Mouse (Mus musculus): ENCODE measurements around the gene Gm37240. TPM values are rescaled to one million over a fixed set of nuclear protein-coding genes. Genes with fewer than 3 reads are reported as not detected.

Gm37240 gene
- total RNA-seq, 2 experiments from 2014 or later, result 28.9 to 37.3 TPM

DNA sequence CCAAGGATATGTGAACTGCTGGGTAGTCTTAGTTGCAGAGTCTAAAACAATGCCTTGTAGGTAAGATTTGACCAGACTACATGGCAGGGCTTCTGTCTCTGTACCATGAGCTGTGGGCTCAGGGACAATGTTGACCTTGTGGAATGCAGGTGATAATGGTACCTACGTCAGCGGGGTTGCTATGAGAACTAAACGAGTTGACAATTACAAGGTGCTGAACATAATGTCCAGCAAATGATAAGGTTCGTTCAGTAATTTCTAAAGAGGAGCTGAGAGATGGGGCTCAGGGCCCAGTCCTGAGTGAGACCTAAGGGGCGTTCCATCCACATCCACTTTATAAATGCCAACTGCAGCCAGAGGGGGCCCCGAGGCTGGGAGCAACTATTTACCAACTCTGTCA lies 495.6 kb downstream of the Gm37240 start:
- DNase-seq, result no peak

DNA sequence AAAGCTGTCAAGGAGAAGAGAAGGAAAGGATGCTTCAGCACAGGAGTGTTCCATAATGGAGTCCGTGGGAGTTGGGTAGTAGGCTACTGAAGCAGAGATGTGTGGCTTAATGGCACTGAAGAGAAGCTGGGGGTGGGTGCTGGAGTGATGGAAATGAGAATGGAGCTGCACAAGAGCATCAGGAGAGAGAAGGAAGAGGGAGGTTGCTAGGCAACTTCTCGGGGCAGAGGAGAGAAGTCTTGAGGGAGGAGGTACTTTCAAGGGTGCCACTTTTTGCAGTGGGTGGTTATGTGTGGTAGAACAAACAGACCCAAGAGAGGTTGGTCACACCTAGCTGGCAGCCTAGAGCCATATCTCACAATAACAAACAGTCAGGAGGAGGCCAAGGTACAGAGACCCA lies 496.2 kb downstream of the Gm37240 start:
- DNase-seq, result no peak

DNA sequence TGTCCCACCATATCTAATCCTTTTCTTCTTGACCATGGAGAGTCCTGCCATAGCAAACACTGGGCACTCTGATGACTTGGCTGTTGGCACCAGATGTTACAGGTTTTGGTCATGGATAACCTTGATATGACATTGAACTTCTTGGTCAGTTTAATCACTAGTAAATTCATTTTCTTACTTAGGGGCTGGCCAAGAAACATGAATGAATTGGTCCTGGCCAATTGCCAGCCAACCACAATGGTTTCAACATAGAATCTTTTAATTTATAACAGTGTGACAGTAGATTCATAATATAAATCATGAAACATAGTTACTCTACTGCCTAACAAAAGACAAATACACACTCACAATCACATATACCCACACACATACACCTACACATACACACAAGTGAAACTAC lies 501.9 kb downstream of the Gm37240 start:
- DNase-seq, result no peak

DNA sequence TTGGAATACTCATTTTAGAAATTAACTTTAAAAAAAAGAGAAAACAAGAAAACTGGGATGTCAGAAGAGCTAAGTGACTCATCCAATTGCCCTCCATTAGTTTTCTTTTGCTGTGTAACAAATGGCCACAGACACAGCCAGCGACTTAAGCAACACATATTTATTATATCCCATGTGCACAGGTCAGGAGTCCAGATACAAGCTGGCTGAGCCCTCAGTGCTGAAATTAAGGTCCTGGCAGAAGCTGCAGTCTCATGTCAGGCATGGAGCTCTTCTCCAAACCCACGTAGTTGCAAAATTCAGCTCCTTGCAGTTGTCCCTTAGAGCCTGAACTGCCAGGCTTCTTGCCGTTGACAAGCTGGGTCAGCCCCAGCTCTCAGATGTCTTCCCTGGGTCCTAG lies 504.0 kb downstream of the Gm37240 start:
- DNase-seq, result no peak

DNA sequence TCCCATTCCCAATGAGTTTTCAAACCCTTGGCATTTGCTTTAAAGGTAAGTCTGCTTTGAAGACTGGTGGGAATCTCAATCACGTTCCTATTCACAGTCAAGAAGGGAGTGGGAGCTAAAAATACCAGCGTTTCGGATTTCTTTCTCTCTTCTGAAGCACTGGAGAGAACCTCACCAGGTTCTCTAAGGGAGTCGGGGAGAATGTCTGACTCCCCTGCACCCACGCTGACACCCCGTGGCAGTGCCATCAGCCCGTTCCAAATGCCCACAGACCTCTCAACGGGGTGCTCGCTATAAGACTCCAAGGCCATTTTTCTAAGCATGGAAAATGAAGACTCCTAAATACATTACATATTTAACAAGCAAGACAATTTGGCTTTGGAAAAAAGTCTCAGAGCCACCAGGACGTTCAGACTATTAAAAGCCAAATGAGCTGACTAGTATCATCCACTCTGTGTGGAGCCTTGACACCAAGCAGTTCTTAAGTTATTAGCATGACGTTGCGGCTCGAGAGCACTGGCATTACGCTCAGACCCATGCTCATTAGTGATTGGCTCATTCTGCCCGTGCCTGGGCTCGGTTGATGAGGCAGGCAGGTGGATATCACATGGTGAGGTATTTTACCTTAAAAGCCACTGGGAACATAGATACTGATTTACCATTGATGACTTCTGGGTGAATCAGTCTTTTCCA lies 508.5 kb downstream of the Gm37240 start:
- no peak for DNase-seq

DNA sequence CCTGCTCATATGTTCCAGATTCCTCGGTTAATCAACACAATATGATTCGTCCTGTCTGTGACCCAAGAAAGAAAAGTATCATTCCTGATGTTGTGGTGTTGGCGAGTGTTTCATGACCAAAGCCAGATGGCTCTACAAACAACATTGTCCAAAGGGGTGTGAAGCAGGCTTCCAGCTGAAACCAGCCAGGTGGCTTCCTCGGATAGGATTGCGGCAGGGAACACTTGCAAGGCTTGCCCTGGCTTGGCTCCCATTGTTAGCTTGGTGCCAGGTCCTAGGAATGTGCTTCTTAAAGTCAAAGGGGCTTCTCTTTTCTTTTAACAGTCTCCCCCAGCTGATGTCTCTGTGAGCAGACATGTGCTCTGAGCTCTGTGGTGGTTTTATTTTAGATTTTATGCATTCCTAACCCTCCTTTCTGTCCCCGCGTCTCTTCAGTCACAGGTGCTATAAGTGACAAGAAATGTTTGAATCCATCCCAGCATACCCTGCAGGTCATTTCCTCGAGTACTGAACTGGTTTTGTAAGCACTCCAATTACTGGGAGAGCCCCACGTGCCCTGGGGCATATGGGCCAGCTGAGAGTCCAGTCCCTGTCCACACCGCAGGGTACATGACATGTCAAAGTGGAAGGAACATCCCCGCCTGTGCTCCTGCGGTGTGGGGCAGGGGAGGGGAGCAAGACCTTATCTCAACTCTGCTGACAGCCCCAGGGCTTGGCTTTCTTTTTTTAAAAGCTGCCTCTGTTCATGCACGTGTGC lies 509.2 kb downstream of the Gm37240 start:
- peak; percentile 48 for DNase-seq

DNA sequence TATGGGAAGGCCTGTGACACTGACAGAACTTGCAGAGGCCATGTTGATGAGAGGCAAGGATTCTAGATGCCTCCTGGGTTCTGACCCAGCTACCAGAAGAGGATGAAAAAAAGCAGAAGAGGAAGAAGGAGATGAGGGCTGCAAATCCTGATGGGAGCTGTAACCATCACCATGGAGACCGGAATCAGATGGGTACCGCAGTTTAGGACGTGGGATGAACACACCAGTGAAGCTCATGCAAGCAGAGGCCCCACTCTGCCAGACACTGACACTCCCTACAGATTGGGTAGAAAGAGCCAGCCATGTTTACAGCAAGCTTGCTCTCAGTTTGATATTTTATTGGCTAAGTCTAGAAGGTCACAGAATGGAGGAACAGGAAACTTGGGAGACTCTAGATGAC lies 509.8 kb downstream of the Gm37240 start:
- DNase-seq, result no peak

DNA sequence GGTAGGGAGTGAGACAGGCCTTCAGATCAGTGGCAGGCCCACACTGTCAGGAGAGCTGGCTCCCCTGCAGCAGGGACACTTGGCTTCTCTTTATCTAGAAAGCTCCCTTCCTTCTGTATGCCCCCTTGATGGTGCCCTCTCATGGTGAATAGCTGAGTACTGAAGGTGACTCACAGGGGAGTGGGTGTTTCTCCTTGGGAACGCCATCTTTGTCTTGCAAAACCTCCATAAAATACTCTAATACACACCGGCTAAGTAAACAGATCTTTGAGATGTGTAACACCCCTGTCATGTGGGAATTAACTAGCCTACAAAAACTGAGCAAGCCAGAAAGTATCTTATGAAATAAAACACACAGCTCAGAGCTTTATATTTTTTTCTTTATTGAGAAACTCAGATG lies 510.8 kb downstream of the Gm37240 start:
- no peak for DNase-seq

DNA sequence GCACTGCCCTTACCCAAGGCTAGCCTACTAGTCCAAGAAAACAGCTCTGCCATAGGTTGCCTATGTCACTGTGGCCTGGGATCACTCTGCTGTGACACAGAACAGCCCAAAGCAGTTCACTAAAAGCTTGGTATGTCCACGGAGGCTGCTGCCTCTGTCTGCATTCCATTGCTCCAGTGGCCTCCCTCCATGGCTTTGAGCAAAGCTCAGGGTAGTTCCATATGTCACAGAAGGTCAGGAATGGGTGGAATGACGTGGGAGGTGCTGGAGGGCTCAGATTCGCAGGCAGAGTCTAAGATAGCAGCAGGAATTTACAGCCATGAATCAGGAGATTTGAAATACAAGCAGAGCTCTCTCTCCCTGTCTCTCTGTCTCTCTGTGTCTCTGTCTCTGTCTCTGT lies 514.3 kb downstream of the Gm37240 start:
- no peak for DNase-seq

DNA sequence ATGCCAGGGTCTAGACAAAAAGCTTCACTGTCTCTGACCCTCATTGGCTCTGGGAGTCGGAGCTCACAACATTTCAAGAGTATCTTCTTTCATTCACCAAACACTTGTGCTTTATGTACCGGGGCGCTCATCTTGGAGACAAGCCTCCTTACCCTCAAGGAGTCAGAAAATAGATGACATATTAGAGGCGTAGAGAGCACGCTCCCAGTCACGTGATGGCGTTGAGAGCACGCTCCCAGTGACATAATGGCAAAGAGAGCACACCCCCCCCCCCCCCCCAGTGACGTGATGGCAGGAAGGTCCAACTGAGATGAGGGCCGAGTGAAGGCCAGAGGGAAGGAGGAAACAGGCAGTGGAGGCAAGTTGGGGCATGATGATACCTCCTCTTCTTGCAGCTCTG lies 517.5 kb downstream of the Gm37240 start:
- no peak for DNase-seq

DNA sequence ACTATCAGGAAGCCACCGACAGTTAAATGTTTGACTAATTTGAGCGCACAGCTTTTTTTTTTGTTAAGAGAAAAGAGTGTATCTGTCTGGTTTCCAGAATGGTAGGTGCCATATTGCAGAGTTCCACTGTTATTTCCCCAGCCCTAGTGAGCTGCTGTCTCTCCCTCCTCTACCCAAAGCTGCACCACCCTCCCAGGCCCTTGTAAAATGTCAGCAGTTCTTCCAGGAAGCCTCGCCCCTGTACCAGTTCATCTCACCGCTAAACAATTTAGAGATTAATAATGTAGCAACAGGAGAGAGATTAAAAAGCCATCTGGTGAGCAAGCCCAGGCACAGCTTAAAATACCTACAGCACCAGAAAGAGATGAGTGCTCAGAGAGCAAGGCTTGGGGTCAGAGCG lies 518.2 kb downstream of the Gm37240 start:
- DNase-seq, result no peak

DNA sequence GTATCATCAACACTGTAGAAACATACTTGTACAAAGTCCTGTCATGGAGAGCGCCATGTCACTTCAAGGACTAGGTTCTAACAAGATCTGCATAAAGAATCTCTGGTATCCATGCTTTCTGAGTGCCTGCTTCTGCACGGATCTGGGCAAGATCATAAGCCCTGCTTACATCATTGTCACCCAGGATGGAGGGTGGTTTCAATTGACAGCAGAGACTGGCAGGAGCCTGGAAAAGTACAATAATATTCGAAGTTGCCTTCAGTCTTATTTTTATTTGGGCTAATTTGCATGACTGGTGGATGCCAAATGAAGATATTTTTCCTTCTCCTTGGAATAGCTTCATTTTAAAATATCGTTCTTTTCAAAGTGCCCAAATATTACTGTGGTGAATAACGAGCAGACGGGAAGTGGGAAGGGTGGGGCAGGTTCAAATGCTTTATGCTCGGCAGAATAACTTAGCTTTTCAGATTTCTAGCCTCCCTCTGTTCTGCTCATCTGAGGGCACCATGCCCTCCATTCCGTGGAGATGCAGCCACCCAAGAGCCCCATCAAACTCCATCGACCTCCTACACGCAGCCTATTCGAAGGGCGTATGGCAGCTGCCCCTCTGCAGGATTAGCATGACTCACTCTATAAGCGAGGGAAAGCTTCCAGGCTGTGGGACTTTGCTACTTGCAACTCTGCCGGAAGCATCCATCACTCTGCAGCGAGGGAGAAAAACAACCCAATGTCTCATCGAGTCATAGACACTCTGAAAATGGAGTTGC lies 518.8 kb downstream of the Gm37240 start:
- no peak for DNase-seq

DNA sequence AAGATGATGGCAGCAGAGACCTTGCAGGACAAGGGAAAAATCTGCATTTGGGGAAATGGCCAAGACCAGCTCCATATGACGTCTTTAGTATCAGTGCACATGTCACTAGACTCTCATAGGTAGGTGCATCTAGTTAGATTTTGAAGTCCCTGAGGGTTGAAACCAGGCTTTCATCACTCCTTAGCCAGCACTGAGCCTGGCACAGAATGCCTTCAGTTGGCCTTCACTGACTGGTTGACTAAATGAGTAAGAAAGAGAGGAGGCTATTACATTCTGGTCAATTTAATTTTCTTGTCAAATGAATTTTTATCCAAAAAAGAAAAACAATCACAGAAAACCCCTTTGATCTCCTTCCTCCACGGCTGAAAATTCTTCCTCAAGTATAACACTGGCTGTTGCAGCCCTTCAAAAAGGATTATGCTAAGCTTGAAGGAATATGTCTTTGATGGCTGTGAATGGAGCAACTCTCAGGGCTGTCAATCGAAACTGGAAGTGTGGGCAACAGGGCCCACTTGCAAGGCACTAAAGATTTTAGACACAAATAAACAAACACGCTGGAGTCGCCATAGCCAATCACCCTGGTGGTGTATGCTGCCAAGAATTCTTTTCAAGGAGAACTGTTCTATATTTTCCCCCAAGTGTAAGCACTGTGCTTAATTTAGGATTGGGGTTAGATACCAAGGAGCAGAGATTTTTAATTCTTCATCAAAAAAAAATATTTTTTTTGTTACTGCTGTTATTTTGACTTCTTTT lies 522.6 kb downstream of the Gm37240 start:
- no peak for DNase-seq

DNA sequence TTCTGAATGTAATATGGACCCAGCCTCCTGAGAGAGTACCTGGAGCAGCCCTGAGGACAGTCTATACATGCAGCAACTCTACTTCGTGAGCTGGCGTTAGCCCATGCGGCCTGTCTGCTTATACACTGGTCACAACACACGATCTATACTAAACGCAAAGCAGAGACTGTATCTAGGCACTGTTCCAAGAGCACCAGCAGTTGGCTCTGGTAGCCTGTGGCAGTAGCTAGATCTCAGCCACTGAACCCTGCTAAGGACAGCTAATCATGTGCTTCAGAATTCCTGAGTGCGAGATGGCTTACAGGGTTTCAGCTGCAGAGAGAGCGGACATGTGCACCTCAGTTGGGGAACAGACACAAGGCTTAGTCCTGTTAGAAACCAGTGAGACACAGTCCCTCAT lies 524.4 kb downstream of the Gm37240 start:
- DNase-seq, result no peak

DNA sequence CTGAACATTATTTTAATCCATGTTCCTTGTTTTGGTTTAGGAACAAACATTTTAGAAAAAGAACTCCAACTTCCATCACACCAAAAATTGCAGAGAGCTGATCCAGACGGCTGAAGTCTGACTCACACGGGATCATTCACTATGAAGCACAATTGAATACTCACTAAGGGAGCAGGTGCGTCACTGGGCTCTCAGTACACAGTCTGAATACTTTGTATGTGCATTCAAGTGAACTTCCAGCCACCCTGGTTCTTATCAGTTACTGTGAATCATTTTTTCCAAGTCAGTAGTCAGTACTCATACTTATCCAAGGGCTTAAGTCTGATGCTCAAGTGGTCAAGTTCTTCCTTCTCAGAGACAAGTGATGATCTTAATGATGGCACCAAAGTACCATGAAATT lies 530.9 kb downstream of the Gm37240 start:
- no peak for DNase-seq

DNA sequence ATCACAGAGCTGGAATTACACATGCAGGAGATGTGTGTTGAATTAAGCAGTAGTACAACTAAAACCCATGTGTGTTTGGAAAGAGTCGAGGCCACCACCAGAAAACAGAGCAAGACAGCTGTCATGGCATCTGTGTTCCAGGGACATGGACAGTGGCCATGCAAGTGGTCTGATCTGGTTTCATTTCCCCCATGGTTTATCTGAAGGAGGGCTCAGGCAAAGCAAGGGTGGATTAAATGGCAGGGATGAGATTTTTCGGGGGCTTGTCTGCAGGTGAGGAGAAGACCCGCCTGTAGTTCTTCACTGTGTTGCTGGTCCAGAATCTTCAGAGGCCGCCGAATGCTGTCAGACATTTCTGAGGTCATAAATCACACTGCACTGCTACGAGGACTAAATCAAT lies 539.3 kb downstream of the Gm37240 start:
- no peak for DNase-seq

DNA sequence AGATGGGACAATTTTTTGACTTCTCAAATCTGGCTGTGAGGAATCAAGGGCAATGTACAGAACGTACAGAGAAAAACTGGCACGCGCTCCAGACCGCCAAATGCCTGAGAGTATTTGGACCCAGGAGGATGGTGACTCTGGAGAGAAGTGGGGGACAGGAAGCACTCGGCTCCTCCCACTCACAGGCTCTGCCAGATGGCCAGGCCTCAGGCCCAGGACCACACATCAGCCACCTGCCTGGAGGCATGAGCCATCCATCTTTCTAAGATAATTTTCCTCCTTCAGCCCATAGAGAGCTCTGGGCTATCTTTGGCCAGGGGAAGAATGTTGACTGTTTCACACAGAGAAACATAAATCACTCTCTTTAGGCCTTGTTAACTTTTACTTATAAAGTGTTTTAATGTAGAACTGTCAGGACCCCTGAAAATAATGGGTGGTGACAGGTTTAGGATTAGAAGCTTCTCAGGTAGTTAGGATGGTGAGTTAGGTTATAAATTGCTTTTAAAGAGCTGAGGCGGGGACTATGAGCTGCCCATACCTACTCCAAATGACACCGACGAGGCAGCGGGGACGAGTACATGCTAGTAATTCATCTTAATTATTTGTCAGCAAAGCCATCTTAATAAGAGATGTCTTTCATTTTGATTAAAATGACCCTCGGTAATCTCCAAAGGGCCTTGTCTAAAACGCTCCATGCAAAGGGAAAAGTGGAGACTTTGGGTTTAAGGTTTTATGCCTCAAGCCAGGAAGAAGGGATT lies 546.0 kb downstream of the Gm37240 start:
- DNase-seq, result no peak

DNA sequence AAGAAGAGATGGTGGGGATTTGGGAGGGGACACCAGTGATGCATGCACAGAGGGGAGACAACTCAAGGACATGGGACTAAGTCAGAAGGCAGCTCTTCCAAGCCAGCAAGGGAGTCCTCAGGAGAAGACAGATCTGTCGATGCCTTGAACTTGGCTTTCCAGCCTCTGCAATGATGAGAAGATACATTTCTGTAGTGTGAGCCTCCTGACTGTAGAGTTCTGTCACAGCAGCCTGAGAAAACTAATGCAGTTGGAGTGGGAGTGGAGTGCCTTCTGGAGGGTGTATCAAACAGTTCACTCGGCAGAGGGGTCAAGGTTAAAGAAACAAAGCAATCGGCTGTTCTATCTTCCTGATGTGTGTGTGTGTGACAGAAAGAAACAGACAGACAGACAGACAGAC lies 546.8 kb downstream of the Gm37240 start:
- DNase-seq, result no peak

DNA sequence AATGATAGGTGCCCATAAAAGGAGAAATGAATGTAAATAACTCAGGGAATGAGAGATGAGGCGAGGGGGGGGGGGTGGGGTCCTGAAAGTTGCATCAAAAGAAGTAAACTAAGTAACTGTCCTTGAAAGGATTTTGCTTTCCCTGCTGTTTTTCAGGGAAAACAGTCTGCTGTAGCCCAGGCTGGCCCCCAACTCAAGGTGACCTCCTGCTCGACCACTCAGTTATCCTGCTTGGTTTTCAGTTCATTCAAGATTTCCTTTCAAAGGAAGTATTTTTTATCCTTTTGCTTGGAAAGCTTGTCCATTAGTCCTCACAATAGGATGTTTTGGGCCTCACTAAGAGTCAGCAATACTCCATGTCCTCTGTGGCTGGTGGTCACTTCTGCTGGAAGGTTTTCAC lies 547.4 kb downstream of the Gm37240 start:
- DNase-seq, result no peak

DNA sequence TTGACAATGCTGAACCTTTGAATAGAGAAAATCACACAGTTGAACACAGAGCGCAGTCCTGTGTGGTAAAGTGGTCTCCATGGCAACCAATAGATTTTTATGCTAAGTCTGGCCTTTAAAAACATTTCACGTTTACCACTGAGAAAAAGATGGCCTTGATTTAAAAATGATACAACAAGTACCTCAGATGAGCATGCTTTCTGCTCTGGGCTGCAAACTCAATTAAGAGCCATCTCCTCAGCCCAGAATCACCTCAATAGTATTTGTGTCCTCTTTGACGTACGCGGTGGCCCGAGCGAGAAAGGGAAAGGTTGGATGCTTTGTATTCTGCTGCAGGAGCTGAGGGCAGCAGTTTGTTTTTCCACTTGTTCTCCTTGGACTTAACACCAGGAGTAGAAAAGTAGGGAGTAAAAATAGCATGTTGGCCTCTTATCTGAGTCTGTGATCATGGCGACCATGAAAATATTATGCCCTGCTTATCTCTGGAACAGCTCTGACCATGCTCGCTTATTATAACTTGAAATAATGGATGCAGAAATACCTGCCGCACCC lies 548.0 kb downstream of the Gm37240 start:
- DNase-seq, result no peak

DNA sequence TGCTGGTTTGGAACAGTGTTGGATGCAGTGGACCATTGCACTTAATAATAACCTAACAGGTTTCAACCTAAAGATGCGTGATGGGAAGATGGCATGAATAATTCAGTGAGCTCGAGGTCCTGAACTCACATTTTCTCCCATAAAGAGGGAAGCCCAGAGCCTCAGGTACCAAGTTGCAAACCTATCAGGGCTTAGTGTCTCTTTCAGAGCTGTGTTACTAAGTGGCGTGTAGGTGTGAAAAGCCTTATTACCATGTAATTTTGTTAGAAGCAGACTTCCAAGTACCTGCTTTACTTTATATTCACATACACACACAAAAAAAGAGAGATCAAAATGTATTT lies 548.6 kb downstream of the Gm37240 start:
- DNase-seq, result no peak

All from gastrocnemius, postnatal 10 days (tissue).